Mouse (Mus musculus) lung, embryonic 14.5 days (tissue): ENCODE data around the gene Kdr. TPM values are rescaled to one million over a fixed set of nuclear protein-coding genes. Genes with fewer than 3 reads are reported as not detected.
A peak's percentile ranks its signal among the peaks of the same experiment; 100 is the strongest.
"Not testable (repeated sequence)": the region's sequence is repeated elsewhere in the genome, so short reads cannot be mapped to it uniquely, and the experiment has no call there.

Source experiments
- ATAC-seq: fragments of 200-750 bp; cut with Nextera tagmentation; 2 replicates; pipeline ENCODE4 v1.8.0; 2017; ENCODE audit warnings: mild to moderate bottlenecking, moderate TSS enrichment, moderate library complexity; ENCODE audit not compliant: insufficient read depth
- DNase-seq: peaks from one replicate; pipeline ENCODE4 v3.0.0-alpha.2; 2015
- H3K27ac ChIP-seq: fragments of 300-500 bp; sonication (generic); 2 replicates; pipeline ENCODE4 v1.5.1; 2014; ENCODE audit warnings: low read depth, mild to moderate bottlenecking, moderate library complexity
- H3K27me3 ChIP-seq: fragments of 300-500 bp; sonication (generic); 2 replicates; pipeline ENCODE4 v1.6.1; 2014; ENCODE audit warnings: low read length, control low read depth; ENCODE audit not compliant: insufficient read depth
- H3K36me3 ChIP-seq: fragments of 300-500 bp; sonication (generic); 2 replicates; pipeline ENCODE4 v1.6.1; 2014; ENCODE audit warnings: control low read depth; ENCODE audit not compliant: insufficient read depth
- H3K4me1 ChIP-seq: fragments of 300-500 bp; sonication (generic); 2 replicates; pipeline ENCODE4 v1.6.1; 2014; ENCODE audit warnings: antibody characterized with exemption, control low read depth; ENCODE audit not compliant: insufficient read depth
- H3K4me2 ChIP-seq: fragments of 300-500 bp; sonication (generic); 2 replicates; pipeline ENCODE4 v1.6.1; 2014; ENCODE audit warnings: mild to moderate bottlenecking
- H3K4me3 ChIP-seq: fragments of 300-500 bp; sonication (generic); 2 replicates; pipeline ENCODE4 v1.5.1; 2014; ENCODE audit warnings: low read depth, low read length
- H3K9ac ChIP-seq: fragments of 300-500 bp; sonication (generic); 2 replicates; pipeline ENCODE4 v1.6.1; 2014
- H3K9me3 ChIP-seq: fragments of 300-500 bp; sonication (generic); 2 replicates; pipeline ENCODE4 v1.6.1; 2016; ENCODE audit warnings: low read depth, low read length, control low read depth
- CTCF ChIP-seq: IDR thresholded peaks from 2 replicates; pipeline ENCODE4 v1.5.1; 2016; ENCODE audit warnings: antibody characterized with exemption, low read depth
- WGBS: fragments of 180-500 bp; shearing (Covaris S2); extraction: QIAGEN DNeasy Blood & Tissue Kit; methylation state at CpG from one replicate; pipeline ENCODE4 v1.1.7; 2014; 5-methylcytosine and 5-hydroxymethylcytosine counted together
- polyA plus RNA-seq: library from polyadenylated mRNA; unstranded; fragments of >200 nt; fragmentation: Nextera tagmentation; extraction: Ambion mirVana; gene quantifications from 2 replicates; pipeline ENCODE4 v1.2.1, GENCODE M21; 2014

Gene Kdr
- polyA plus RNA-seq, 1 experiment from 2014 or later: 61.2 TPM

DNA sequence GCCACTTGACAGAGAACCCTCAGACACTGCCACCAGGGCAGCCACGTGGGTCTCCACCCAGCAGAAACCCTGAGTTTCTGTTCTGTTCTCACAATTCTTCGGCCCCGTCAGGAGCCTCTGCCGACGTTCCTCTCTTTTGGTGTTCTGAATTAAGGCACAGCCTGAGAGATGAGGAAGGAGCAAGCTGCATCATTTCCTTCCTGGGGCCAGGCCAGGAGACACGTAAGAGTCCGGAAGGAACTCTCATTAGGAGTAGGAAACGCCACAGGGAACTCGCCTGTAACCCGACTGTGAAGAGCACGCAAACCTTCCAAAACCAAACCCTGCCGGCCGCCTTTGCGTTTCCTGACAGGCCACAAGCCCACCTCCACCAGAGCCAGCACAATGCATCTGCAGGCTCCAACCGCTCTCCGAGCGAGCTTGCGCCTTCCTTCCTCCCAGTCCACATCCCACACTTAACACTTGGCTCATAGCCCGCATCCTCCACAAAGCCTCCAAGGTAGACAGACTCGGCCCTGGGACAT is 44.7 kb downstream of the Kdr start:
- Histone ChIP-seq H3K4me2 (0 out of 2 replicates have a peak overlapping the region, but pooled peaks have one; percentile 18), H3K4me3 (no peak overlapping the region), H3K36me3 (0 out of 2 replicates have a peak, but pooled peaks cover 2% of the 10 kb centered on the region), H3K27me3 (no peaks in the 10 kb centered on the region), H3K4me1 (no peaks in the 10 kb centered on the region), H3K9me3 (no peaks in the 10 kb centered on the region), H3K27ac (peak overlapping the region; percentile 42; the same call in 1 of the 2 replicates), H3K9ac (no peak overlapping the region)
- ATAC-seq (peak; percentile 78; the same call in 1 of the 2 replicates), DNase-seq (peak; percentile 74)
- 60% methylated on average over 20 of the region's 20 CpGs for WGBS
- no peak for TF ChIP-seq CTCF

GRCm38 (mm10) chr5:75931458-75931857 is 46.8 kb downstream of the Kdr start:
- H3K36me3 ChIP-seq, H3K27me3 ChIP-seq, H3K27ac ChIP-seq, H3K9me3 ChIP-seq, ATAC-seq, H3K4me2 ChIP-seq, DNase-seq, H3K9ac ChIP-seq, H3K4me3 ChIP-seq, H3K4me1 ChIP-seq: not testable (repeated sequence)
- 65% methylated on average over 4 of the region's 4 CpGs for WGBS

GRCm38 (mm10) chr5:75929960-75930359 is 48.3 kb downstream of the Kdr start:
- Histone ChIP-seq H3K4me3 (no peak overlapping the region), H3K4me2 (no peak overlapping the region), H3K9ac (no peak overlapping the region), H3K4me1 (no peaks in the 10 kb centered on the region), H3K36me3 (no peaks in the 10 kb centered on the region), H3K27ac (no peak overlapping the region), H3K27me3 (no peaks in the 10 kb centered on the region), H3K9me3 (no peaks in the 10 kb centered on the region)
- 39% methylated on average over 7 of the region's 7 CpGs for WGBS
- DNase-seq (no peak), ATAC-seq (no peak)
- no peak for TF ChIP-seq CTCF

DNA sequence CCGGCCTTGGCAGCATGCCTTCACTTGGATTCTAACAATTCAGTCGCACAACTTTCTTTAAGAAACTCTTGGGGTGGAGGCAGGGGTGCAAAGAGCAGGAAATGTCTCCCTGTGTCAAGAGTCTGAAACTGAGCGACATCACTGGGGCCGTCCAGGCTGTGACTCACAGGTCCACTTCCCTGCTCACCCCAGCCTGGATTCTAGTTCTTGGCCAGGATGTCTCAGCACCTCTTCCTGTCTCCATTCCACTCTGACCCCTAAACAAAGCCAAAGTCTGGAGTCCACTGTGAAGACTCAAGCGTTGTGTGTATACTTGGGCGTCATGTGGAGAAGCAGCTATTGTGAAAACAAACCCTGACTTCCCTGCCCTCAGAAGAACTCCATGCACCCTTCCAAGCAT is 55.6 kb downstream of the Kdr start:
- ATAC-seq (peak; percentile 31; the same call in 1 of the 2 replicates), DNase-seq (peak; percentile 43)
- no peaks in the 10 kb centered on the region for H3K9me3 ChIP-seq
- H3K4me3 ChIP-seq: no peak overlapping the region
- no peak overlapping the region for H3K9ac ChIP-seq
- H3K36me3 ChIP-seq: no peaks in the 10 kb centered on the region
- peaks cover 8% of the 10 kb centered on the region; the same call in 1 of the 2 replicates for H3K4me1 ChIP-seq
- H3K4me2 ChIP-seq: no peak overlapping the region
- WGBS: 48% methylated on average over 6 of the region's 6 CpGs
- no peak for TF ChIP-seq CTCF
- peak overlapping the region; percentile 61; the same call in 1 of the 2 replicates for H3K27ac ChIP-seq
- no peaks in the 10 kb centered on the region for H3K27me3 ChIP-seq

DNA sequence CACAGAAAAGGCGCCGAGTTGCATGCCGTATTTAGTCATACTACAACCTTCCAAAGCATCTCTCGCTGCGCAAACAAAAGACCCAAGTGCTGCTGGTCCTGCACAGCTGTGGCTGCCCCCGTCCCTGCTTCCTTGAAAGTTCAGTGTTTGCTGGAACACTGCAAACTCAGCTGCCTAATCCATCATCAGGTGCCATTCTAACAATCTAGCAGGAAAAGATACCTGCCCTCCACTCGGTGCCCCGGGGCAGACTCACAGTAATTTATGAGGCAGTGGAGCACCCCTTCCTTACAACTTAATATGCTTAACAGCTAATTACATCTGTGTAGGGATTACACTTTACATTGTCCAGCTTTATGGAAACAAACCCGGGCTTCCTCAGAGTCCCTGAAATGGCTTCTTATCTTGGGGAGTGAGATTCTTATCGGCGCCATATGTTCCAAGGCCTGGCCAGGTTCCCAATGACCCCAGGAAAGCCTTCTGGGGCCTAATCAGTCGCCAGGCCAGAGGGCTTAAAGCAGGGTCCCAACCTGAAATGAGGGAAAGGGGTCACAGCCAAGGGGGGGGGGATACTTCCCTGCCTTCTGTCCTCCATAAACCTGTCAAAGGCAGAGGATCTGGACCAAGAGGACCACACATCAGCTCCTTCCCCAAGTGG is 56.4 kb downstream of the Kdr start:
- H3K36me3 ChIP-seq: no peaks in the 10 kb centered on the region
- H3K9ac ChIP-seq: no peak overlapping the region
- ATAC-seq (peak; percentile 44), DNase-seq (peak; percentile 65)
- H3K27me3 ChIP-seq: no peaks in the 10 kb centered on the region
- no peak for TF ChIP-seq CTCF
- H3K4me3 ChIP-seq: no peak overlapping the region
- WGBS: 15% methylated on average over 12 of the region's 12 CpGs
- no peak overlapping the region for H3K4me2 ChIP-seq
- H3K27ac ChIP-seq: peak overlapping the region; percentile 61
- H3K9me3 ChIP-seq: no peaks in the 10 kb centered on the region
- peaks cover 8% of the 10 kb centered on the region; the same call in 1 of the 2 replicates for H3K4me1 ChIP-seq

GRCm38 (mm10) chr5:75919601-75920000 is 58.7 kb downstream of the Kdr start:
- 73% methylated on average over 7 of the region's 7 CpGs for WGBS
- TF ChIP-seq CTCF: no peak

DNA sequence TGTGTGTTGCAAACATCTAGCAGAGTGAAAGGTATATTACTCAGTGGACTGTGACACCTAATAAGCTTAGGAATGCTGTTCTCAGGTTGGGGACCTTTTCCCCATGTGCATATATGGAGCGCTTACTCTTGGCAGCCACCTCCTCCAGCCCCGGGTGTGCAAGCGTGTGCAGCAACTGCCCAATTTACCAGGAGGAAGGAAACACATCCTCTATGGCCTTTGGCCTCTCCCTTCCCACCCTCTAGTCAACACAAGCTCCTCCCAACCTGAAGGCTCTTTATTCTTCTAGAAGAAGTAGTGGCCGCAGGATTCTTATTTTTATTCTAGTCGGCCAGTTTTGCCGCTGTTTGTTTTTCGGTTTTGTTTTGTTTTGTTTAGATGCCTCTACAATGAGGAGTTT is 60.1 kb downstream of the Kdr start:
- ATAC-seq (no peak), DNase-seq (no peak)
- Histone ChIP-seq H3K9ac (no peak overlapping the region), H3K36me3 (no peaks in the 10 kb centered on the region), H3K9me3 (no peaks in the 10 kb centered on the region), H3K4me1 (peaks cover 8% of the 10 kb centered on the region; the same call in 1 of the 2 replicates), H3K4me2 (no peak overlapping the region), H3K27ac (no peak overlapping the region), H3K27me3 (no peaks in the 10 kb centered on the region), H3K4me3 (no peak overlapping the region)
- whole genome bisulfite sequencing: 80% methylated on average over 7 of the region's 7 CpGs
- no peak for TF ChIP-seq CTCF

More at GRCm38 (mm10) chr5:75919601-75920000, 58.7 kb downstream of the Kdr start:
- ATAC-seq: no peak
- Histone ChIP-seq H3K9me3 (no peaks in the 10 kb centered on the region), H3K4me2 (no peak overlapping the region), H3K9ac (no peak overlapping the region), H3K27me3 (no peaks in the 10 kb centered on the region), H3K4me3 (no peak overlapping the region), H3K27ac (no peak overlapping the region), H3K36me3 (no peaks in the 10 kb centered on the region), H3K4me1 (peaks cover 8% of the 10 kb centered on the region; the same call in 1 of the 2 replicates)
- DNase-seq: no peak
